Mouse (Mus musculus): Measurements from ENCODE around the gene 4930562C15Rik.

GRCm38 (mm10) chr16:4833858-4834257 is 1.4 kb upstream of the 4930562C15Rik start:
- TF ChIP-seq BHLHE40 (IDR thresholded peaks at IDR 0.05; ENCODE audit: borderline replicate concordance, low read depth, low read length) (no peak), POLR2A (IDR thresholded peaks at IDR 0.05; ENCODE audit: control insufficient read depth in 1 of 2, insufficient read depth in 1 of 2, low read depth in 1 of 2, low read length in 2 of 2, poor library complexity in 1 of 2) (no peak), UBTF (IDR thresholded peaks at IDR 0.05; ENCODE audit: borderline replicate concordance, insufficient read depth, low read depth, low read length) (no peak), CTCF (IDR thresholded peaks at IDR 0.05 in 2 of 3, conservative IDR thresholded peaks at IDR 0.05 in 1 of 3; ENCODE audit: control insufficient read depth in 1 of 3, insufficient read depth in 1 of 3, low read depth in 2 of 3, low read length in 3 of 3, poor library complexity in 1 of 3, severe bottlenecking in 1 of 3) (no peak), GABPA (IDR thresholded peaks at IDR 0.05; ENCODE audit: low read depth, low read length) (no peak), CHD1 (IDR thresholded peaks at IDR 0.05; ENCODE audit: low read depth, low read length) (no peak), USF1 (IDR thresholded peaks at IDR 0.05; ENCODE audit: low read depth, low read length) (no peak), EP300 (IDR thresholded peaks at IDR 0.05; ENCODE audit: low read depth in 1 of 2, low read length in 2 of 2) (no peak), TAL1 (IDR thresholded peaks at IDR 0.05; ENCODE audit: low read length) (no peak)
